Mouse (Mus musculus): ENCODE results near the gene Gpr68. TPM values are rescaled to one million over a fixed set of nuclear protein-coding genes. Genes with fewer than 3 reads are reported as not detected.

Gpr68 gene
- 2.5 and 5.9 TPM in 2 replicates for polyA plus RNA-seq (2016; fragmentation: Nextera tagmentation; extraction: Ambion mirVana)

GRCm38 (mm10) chr12:100907598-100908297 lies at the start of gene Gpr68:
Gene Gpr68, minus strand, starts transcription at chr12:100908198.
- Histone ChIP-seq H3K36me3 (peaks cover under 1% of the 10 kb centered on the region; the same call in 1 of the 2 replicates), H3K27me3 (ENCODE audit: insufficient read depth, poor library complexity, severe bottlenecking) (peaks cover 54% of the 10 kb centered on the region), H3K4me1 (peaks cover 11% of the 10 kb centered on the region), H3K9me3 (no peaks in the 10 kb centered on the region), H3K4me3 (peak within 1 kb of the TSS; percentile 68), H3K27ac (peak within 1 kb of the TSS; percentile 90)
- WGBS, result 3% methylated on average over 39 of the region's 39 CpGs
- peak; percentile 79 for DNase-seq (ENCODE audit: low spot score)

- Histone ChIP-seq H3K27ac (peak overlapping the region; percentile 42; the same call in 1 of the 2 replicates), H3K4me1 (peaks cover 31% of the 10 kb centered on the region), H3K9me3 (no peaks in the 10 kb centered on the region), H3K27me3 (ENCODE audit: insufficient read depth, poor library complexity, severe bottlenecking) (peaks cover 90% of the 10 kb centered on the region), H3K36me3 (no peaks in the 10 kb centered on the region), H3K4me3 (no peak overlapping the region)
- 63% methylated on average over 3 of the region's 3 CpGs for WGBS
- no peak for DNase-seq (ENCODE audit: low spot score)
These were observed 49.3 kb upstream of the Gpr68 start for GRCm38 (mm10) chr12:100957257-100957656.

GRCm38 (mm10) chr12:100956825-100957224 lies 48.8 kb upstream of the Gpr68 start:
- Histone ChIP-seq H3K9me3 (no peaks in the 10 kb centered on the region), H3K4me3 (no peak overlapping the region), H3K36me3 (no peaks in the 10 kb centered on the region), H3K4me1 (peaks cover 31% of the 10 kb centered on the region), H3K27me3 (ENCODE audit: insufficient read depth, poor library complexity, severe bottlenecking) (peaks cover 87% of the 10 kb centered on the region), H3K27ac (peak overlapping the region; percentile 49; the same call in 1 of the 2 replicates)
- no peak for DNase-seq (ENCODE audit: low spot score)
- WGBS, result 53% methylated on average over 4 of the region's 4 CpGs

GRCm38 (mm10) chr12:100956028-100956427 lies 48.0 kb upstream of the Gpr68 start:
- H3K27me3 ChIP-seq (ENCODE audit: insufficient read depth, poor library complexity, severe bottlenecking), result peaks cover 89% of the 10 kb centered on the region
- peak overlapping the region; percentile 49; the same call in 1 of the 2 replicates for H3K27ac ChIP-seq
- no peaks in the 10 kb centered on the region for H3K9me3 ChIP-seq
- WGBS, result 72% methylated on average over 2 of the region's 2 CpGs
- no peak overlapping the region for H3K4me3 ChIP-seq
- peaks cover 31% of the 10 kb centered on the region for H3K4me1 ChIP-seq
- no peak for DNase-seq (ENCODE audit: low spot score)
- H3K36me3 ChIP-seq, result no peaks in the 10 kb centered on the region

GRCm38 (mm10) chr12:100953926-100954325 lies 45.9 kb upstream of the Gpr68 start:
- H3K27ac ChIP-seq, result no peak overlapping the region
- peaks cover 27% of the 10 kb centered on the region for H3K4me1 ChIP-seq
- peaks cover 88% of the 10 kb centered on the region for H3K27me3 ChIP-seq (ENCODE audit: insufficient read depth, poor library complexity, severe bottlenecking)
- H3K4me3 ChIP-seq, result no peak overlapping the region
- no peak for DNase-seq (ENCODE audit: low spot score)
- no peaks in the 10 kb centered on the region for H3K9me3 ChIP-seq
- WGBS, result 59% methylated on average over 8 of the region's 8 CpGs
- H3K36me3 ChIP-seq, result no peaks in the 10 kb centered on the region

GRCm38 (mm10) chr12:100952193-100952931 lies 44.4 kb upstream of the Gpr68 start:
- H3K27ac ChIP-seq, result 0 out of 2 replicates have a peak overlapping the region, but pooled peaks have one; percentile 44

GRCm38 (mm10) chr12:100949146-100949545 lies 41.1 kb upstream of the Gpr68 start:
- Histone ChIP-seq H3K4me1 (peaks cover 8% of the 10 kb centered on the region), H3K4me3 (no peak overlapping the region), H3K27me3 (ENCODE audit: insufficient read depth, poor library complexity, severe bottlenecking) (peaks cover 89% of the 10 kb centered on the region), H3K36me3 (peaks cover 18% of the 10 kb centered on the region), H3K27ac (no peak overlapping the region), H3K9me3 (no peaks in the 10 kb centered on the region)
- no peak for DNase-seq (ENCODE audit: low spot score)
- WGBS, result 84% methylated on average over 5 of the region's 5 CpGs

More at GRCm38 (mm10) chr12:100952193-100952931, 44.4 kb upstream of the Gpr68 start:
- 32% methylated on average over 9 of the region's 9 CpGs for WGBS
- Histone ChIP-seq H3K4me1 (peaks cover 15% of the 10 kb centered on the region), H3K9me3 (no peaks in the 10 kb centered on the region), H3K27me3 (ENCODE audit: insufficient read depth, poor library complexity, severe bottlenecking) (peaks cover 89% of the 10 kb centered on the region), H3K4me3 (no peak overlapping the region), H3K36me3 (0 out of 2 replicates have a peak, but pooled peaks cover under 1% of the 10 kb centered on the region)
- DNase-seq (ENCODE audit: low spot score), result peak; percentile 88

- Histone ChIP-seq H3K4me3 (no peak overlapping the region), H3K36me3 (peaks cover 18% of the 10 kb centered on the region), H3K4me1 (peaks cover 4% of the 10 kb centered on the region; the same call in 1 of the 2 replicates), H3K27ac (no peak overlapping the region), H3K27me3 (ENCODE audit: insufficient read depth, poor library complexity, severe bottlenecking) (peaks cover 94% of the 10 kb centered on the region), H3K9me3 (no peaks in the 10 kb centered on the region)
- no peak for DNase-seq (ENCODE audit: low spot score)
- 66% methylated on average over 6 of the region's 6 CpGs for WGBS
These were observed 40.0 kb upstream of the Gpr68 start for GRCm38 (mm10) chr12:100948021-100948420.

- H3K4me3 ChIP-seq, result no peak overlapping the region
- DNase-seq (ENCODE audit: low spot score), result no peak
- H3K9me3 ChIP-seq, result no peaks in the 10 kb centered on the region
- H3K4me1 ChIP-seq, result no peaks in the 10 kb centered on the region
- H3K27ac ChIP-seq, result no peak overlapping the region
- WGBS, result 86% methylated on average over 12 of the region's 12 CpGs
- peaks cover 18% of the 10 kb centered on the region for H3K36me3 ChIP-seq
- H3K27me3 ChIP-seq (ENCODE audit: insufficient read depth, poor library complexity, severe bottlenecking), result peaks cover 96% of the 10 kb centered on the region
These were observed 38.0 kb upstream of the Gpr68 start for GRCm38 (mm10) chr12:100945948-100946347.

- 85% methylated on average over 12 of the region's 12 CpGs for WGBS
- no peak overlapping the region for H3K27ac ChIP-seq
- H3K4me3 ChIP-seq, result no peak overlapping the region
- no peaks in the 10 kb centered on the region for H3K9me3 ChIP-seq
- H3K4me1 ChIP-seq, result no peaks in the 10 kb centered on the region
- DNase-seq (ENCODE audit: low spot score), result no peak
- H3K27me3 ChIP-seq (ENCODE audit: insufficient read depth, poor library complexity, severe bottlenecking), result peaks cover 98% of the 10 kb centered on the region
- peaks cover 18% of the 10 kb centered on the region for H3K36me3 ChIP-seq
These were observed 37.5 kb upstream of the Gpr68 start for GRCm38 (mm10) chr12:100945501-100945900.

- H3K36me3 ChIP-seq, result peaks cover 18% of the 10 kb centered on the region
These were observed 36.9 kb upstream of the Gpr68 start for GRCm38 (mm10) chr12:100944921-100945336.

GRCm38 (mm10) chr12:100943146-100943545 lies 35.1 kb upstream of the Gpr68 start:
- H3K27me3 ChIP-seq (ENCODE audit: insufficient read depth, poor library complexity, severe bottlenecking), result peaks cover 96% of the 10 kb centered on the region
- 0 out of 2 replicates have a peak, but pooled peaks cover 3% of the 10 kb centered on the region for H3K4me1 ChIP-seq
- WGBS, result 77% methylated on average over 4 of the region's 4 CpGs
- no peak overlapping the region for H3K4me3 ChIP-seq
- peaks cover 18% of the 10 kb centered on the region for H3K36me3 ChIP-seq
- no peaks in the 10 kb centered on the region for H3K9me3 ChIP-seq
- no peak for DNase-seq (ENCODE audit: low spot score)
- no peak overlapping the region for H3K27ac ChIP-seq

More at GRCm38 (mm10) chr12:100944921-100945336, 36.9 kb upstream of the Gpr68 start:
- H3K27me3 ChIP-seq (ENCODE audit: insufficient read depth, poor library complexity, severe bottlenecking), result peaks cover 98% of the 10 kb centered on the region
- 0 out of 2 replicates have a peak, but pooled peaks cover 1% of the 10 kb centered on the region for H3K4me1 ChIP-seq
- no peaks in the 10 kb centered on the region for H3K9me3 ChIP-seq
- H3K27ac ChIP-seq, result no peak overlapping the region
- WGBS, result 94% methylated on average over 21 of the region's 21 CpGs
- no peak overlapping the region for H3K4me3 ChIP-seq
- DNase-seq (ENCODE audit: low spot score), result no peak

GRCm38 (mm10) chr12:100941361-100941760 lies 33.4 kb upstream of the Gpr68 start:
- no peak for DNase-seq (ENCODE audit: low spot score)
- Histone ChIP-seq H3K27me3 (ENCODE audit: insufficient read depth, poor library complexity, severe bottlenecking) (peaks cover 96% of the 10 kb centered on the region), H3K9me3 (no peaks in the 10 kb centered on the region), H3K4me1 (0 out of 2 replicates have a peak, but pooled peaks cover 3% of the 10 kb centered on the region), H3K27ac (no peak overlapping the region), H3K4me3 (no peak overlapping the region), H3K36me3 (0 out of 2 replicates have a peak, but pooled peaks cover 7% of the 10 kb centered on the region)
- 85% methylated on average over 3 of the region's 3 CpGs for WGBS

Data from heart, embryonic 10.5 days (tissue).